Mouse (Mus musculus) common myeloid progenitor, adult 5-6 weeks (primary cell): ENCODE measurements around the gene Hnf4a. TPM values are rescaled to one million over a fixed set of nuclear protein-coding genes. Genes with fewer than 3 reads are reported as not detected.
"Not testable (repeated sequence)": the region's sequence is repeated elsewhere in the genome, so short reads cannot be mapped to it uniquely, and the experiment has no call there.

Experiments
- ATAC-seq: replicated peaks from 2 replicates; pipeline ENCODE4 v1.8.0; 2016; ENCODE audit warnings: low read depth, mild to moderate bottlenecking, moderate TSS enrichment, inconsistent platforms; ENCODE audit not compliant: poor library complexity, severe bottlenecking
- total RNA-seq: library from RNA; stranded (forward); fragments of 200-1000, 187-1606 nt; gene quantifications from 2 replicates; pipeline ENCODE4 v1.2.3, GENCODE M21; 2017

Gene Hnf4a
- total RNA-seq, 1 experiment from 2014 or later = 6.1 TPM

DNA sequence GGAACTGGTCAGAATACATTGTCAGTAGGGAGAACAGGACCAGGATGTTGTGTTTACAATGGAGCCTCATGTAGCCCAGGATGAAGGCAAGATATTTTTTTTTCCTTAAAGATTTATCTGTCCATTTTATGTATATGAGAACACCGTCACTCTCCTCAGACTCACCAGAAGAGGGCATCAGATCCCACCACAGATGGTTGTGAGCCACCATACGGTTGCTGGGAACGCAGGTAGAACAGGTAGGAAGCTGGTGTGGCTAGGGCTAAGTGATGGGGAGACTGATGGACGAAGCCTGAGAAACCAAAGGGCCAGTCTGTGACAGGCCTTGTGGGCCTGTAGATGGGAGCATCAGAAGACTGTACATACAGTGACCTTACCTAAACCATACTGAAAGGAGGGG lies 107.4 kb downstream of the Hnf4a start:
- no peak for ATAC-seq

- no peak; the same call in 1 of the 2 replicates for ATAC-seq
Observed at GRCm38 (mm10) chr2:163615401-163615800, 108.8 kb downstream of the Hnf4a start.

DNA sequence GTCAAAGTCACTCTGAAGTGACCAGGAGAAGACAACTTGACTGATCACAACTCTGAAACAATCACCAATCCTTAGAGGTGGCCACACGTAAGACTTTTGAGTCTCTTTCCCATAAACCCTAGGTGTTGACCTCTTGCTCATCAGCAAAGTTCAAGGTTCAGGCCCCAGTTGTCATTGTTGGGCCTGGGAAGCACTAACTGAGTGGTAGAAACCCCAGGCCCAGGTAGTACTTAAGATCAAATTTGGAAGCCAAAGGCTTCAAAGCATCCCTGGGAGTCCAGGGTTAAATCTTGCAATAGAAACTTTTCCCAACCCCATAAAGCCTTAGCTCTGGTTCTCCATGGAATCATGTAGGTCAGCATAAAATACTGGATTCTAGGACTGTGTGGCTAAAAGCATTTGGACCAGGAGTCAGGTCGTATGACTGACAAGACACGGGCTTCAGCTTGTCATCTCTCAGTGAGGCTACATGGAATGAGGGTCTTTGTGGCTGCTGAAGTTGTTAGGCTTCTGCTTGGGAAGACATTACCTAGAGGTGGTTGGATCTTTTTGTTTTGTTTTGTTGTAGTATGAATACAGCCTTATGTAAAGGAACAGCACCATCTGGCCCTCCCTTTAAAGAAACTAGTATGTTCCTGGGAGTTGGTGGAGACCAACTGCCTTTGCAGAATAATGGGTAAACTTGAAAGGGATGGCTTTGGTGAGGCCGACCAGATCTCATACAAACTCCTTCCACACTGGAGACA lies 109.5 kb downstream of the Hnf4a start:
- ATAC-seq = no peak

DNA sequence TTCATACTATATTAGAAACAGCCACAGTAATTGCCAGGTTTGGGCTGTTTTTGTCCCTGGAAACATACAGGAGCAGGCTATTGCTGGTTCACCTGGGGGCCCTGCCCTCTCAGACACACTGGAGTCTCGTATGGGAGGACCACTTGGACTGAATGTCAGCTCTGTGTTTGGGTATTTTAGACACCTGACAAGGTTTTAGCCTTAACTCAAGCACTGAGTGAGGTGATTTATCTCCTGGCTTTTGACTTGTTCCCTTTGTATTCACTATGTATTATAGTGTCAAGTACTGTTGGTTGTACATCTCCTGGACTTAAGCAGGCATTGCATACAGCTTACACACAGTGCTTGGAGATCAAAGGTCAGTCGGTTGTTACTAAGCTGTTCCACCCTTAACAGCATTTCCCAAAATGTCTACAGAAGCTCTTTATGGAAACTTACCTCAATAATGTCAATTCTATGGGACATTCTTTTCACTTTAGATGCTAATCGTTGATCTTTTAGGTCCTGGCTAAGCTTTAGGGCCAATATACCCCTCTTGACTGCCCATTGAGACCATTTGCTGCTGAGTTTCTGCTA lies 110.1 kb downstream of the Hnf4a start:
- no peak for ATAC-seq

- no peak for ATAC-seq
Observed at GRCm38 (mm10) chr2:163617232-163617863, 110.7 kb downstream of the Hnf4a start.

DNA sequence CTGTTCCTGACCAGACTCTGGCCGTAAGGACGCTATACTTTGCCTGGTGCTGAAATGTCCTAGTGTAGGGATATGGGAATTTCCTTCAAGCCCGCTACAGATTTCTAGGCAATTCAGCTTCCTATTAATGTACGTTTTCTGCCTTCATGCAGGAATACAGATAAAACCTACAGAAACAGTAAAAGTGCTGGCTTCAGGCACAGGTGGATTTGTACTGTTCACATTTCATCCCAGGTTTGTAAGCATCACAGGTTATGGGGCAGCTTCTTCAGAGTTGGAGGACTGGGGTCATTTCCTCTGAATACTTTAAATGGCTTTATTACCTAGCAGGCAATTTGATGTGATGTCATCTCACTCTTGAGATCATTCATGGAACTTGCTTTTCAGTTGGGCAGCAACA lies 111.3 kb downstream of the Hnf4a start:
- ATAC-seq = no peak

- ATAC-seq = no peak
Observed at GRCm38 (mm10) chr2:163620451-163620850, 113.8 kb downstream of the Hnf4a start.

GRCm38 (mm10) chr2:163621401-163621800 lies 114.8 kb downstream of the Hnf4a start:
- not testable (repeated sequence) for ATAC-seq

Other genes starting within 250 kb of the Hnf4a start
- not detected in 2 replicates for gene Jph2, start 108.8 kb upstream of the Hnf4a start, total RNA-seq
- 95.2 and 99.9 TPM in 2 replicates for gene Oser1, start 82.1 kb upstream of the Hnf4a start, total RNA-seq
- gene Gdap1l1, start 68.3 kb upstream of the Hnf4a start, total RNA-seq = 0.73 TPM in 1 of 2 replicates, not detected in the other
- 3.9 and 5.2 TPM in 2 replicates for gene Fitm2, start 34.2 kb upstream of the Hnf4a start, total RNA-seq
- gene R3hdml, start 14.5 kb upstream of the Hnf4a start, total RNA-seq = not detected in 2 replicates
- 7.7 and 10.6 TPM in 2 replicates for gene Ttpal, start 95.5 kb downstream of the Hnf4a start, total RNA-seq
- 646 and 682 TPM in 2 replicates for gene Serinc3, start 138.3 kb downstream of the Hnf4a start, total RNA-seq
- 44.8 and 45.5 TPM in 2 replicates for gene Pkig, start 151.6 kb downstream of the Hnf4a start, total RNA-seq
- 16.9 and 17.6 TPM in 2 replicates for gene Ada, start 243.4 kb downstream of the Hnf4a start, total RNA-seq